Mouse (Mus musculus) regulatory T cell (primary cell): ENCODE data around the gene Cela3b.

Experiments used
- in situ Hi-C: fragments of 300-600 bp; cut with MboI, MseI; formaldehyde crosslinking; loops from one replicate; pipeline ENCODE4 v1.15.1; 2025; ENCODE audit warnings: high pct_unique_total_duplicates

The Cela3b gene

GRCm38 (mm10) chr4:137417712-137418564 lies 12.4 kb downstream of the Cela3b start:
- in situ Hi-C loops: loop anchor here (25.0 kb wide), 1 partner anchor 331 kb away; no protein-coding TSS in a partner anchor

GRCm38 (mm10) chr4:137414936-137415335 lies 15.4 kb downstream of the Cela3b start:
- in situ Hi-C loops: loop anchor here (25.0 kb wide), 1 partner anchor 328 kb away; no protein-coding TSS in a partner anchor

GRCm38 (mm10) chr4:137412185-137412709 lies 18.1 kb downstream of the Cela3b start:
- in situ Hi-C loops: loop anchor here (25.0 kb wide), 1 partner anchor 325 kb away; no protein-coding TSS in a partner anchor

GRCm38 (mm10) chr4:137409691-137410090 lies 20.6 kb downstream of the Cela3b start, which contains the start of gene Cela3a:
Cela3a (minus strand) TSS chr4:137409791.
- in situ Hi-C loops: loop anchor here (25.0 kb wide), 1 partner anchor 322 kb away; no protein-coding TSS in a partner anchor

GRCm38 (mm10) chr4:137405571-137405970 lies 24.8 kb downstream of the Cela3b start:
- in situ Hi-C loops: loop anchor here (25.0 kb wide), 1 partner anchor 318 kb away; no protein-coding TSS in a partner anchor

- in situ Hi-C loops: loop anchor here (5.0 kb wide), 1 partner anchor 85 kb away; no protein-coding TSS in a partner anchor
These were observed 33.5 kb downstream of the Cela3b start for GRCm38 (mm10) chr4:137396641-137397525.

GRCm38 (mm10) chr4:137393378-137394135 lies 36.8 kb downstream of the Cela3b start:
- in situ Hi-C loops: no loop called here

GRCm38 (mm10) chr4:137392874-137393273 lies 37.5 kb downstream of the Cela3b start:
- in situ Hi-C loops: no loop called here

GRCm38 (mm10) chr4:137391287-137391686 lies 39.1 kb downstream of the Cela3b start:
- in situ Hi-C loops: no loop called here

- in situ Hi-C loops: no loop called here
These were observed 40.1 kb downstream of the Cela3b start for GRCm38 (mm10) chr4:137390196-137390595.

GRCm38 (mm10) chr4:137388983-137389382 lies 41.4 kb downstream of the Cela3b start:
- in situ Hi-C loops: no loop called here

GRCm38 (mm10) chr4:137388059-137388794 lies 42.1 kb downstream of the Cela3b start:
- in situ Hi-C loops: no loop called here

- in situ Hi-C loops: no loop called here
These were observed 42.8 kb downstream of the Cela3b start for GRCm38 (mm10) chr4:137387482-137388058.

- in situ Hi-C loops: no loop called here
These were observed 49.4 kb downstream of the Cela3b start for GRCm38 (mm10) chr4:137380702-137381605.

- in situ Hi-C loops: no loop called here
These were observed 50.6 kb downstream of the Cela3b start for GRCm38 (mm10) chr4:137379713-137380255.

GRCm38 (mm10) chr4:137379085-137379484 lies 51.3 kb downstream of the Cela3b start:
- in situ Hi-C loops: no loop called here

GRCm38 (mm10) chr4:137377526-137378304 lies 52.6 kb downstream of the Cela3b start:
- in situ Hi-C loops: no loop called here

GRCm38 (mm10) chr4:137376778-137377177 lies 53.6 kb downstream of the Cela3b start:
- in situ Hi-C loops: no loop called here
